Mouse (Mus musculus) limb, embryonic 11.5 days (tissue): Measurements from ENCODE around the gene Prrg4. TPM values are rescaled to one million over a fixed set of nuclear protein-coding genes. Genes with fewer than 3 reads are reported as not detected.

Source experiments
- polyA plus RNA-seq: library from polyadenylated mRNA; unstranded; fragments of >200 nt; fragmentation: Nextera tagmentation; extraction: Ambion mirVana; gene quantifications from 2 replicates; pipeline ENCODE4 v1.2.1, GENCODE M21; 2014

Gene Prrg4
- polyA plus RNA-seq, 1 experiment from 2014 or later: 0.96 TPM

Other genes with a start within 250 kb of the Prrg4 start
- 63.2 and 64.8 TPM in 2 replicates for gene Tcp11l1, start 137.7 kb downstream of the Prrg4 start, polyA plus RNA-seq
- gene Pin1rt1, start 133.5 kb downstream of the Prrg4 start, polyA plus RNA-seq: not detected in 2 replicates
- gene Depdc7, start 107.0 kb downstream of the Prrg4 start, polyA plus RNA-seq: 4.1 and 4.9 TPM in 2 replicates
- 19.2 and 19.7 TPM in 2 replicates for gene Qser1, start 33.1 kb downstream of the Prrg4 start, polyA plus RNA-seq
- 5.2 and 5.8 TPM in 2 replicates for gene Ccdc73, start 17.9 kb upstream of the Prrg4 start, polyA plus RNA-seq
- 330 and 332 TPM in 2 replicates for gene Eif3m, start 167.2 kb upstream of the Prrg4 start, polyA plus RNA-seq
- not detected in 2 replicates for gene Gm11060, start 242.1 kb upstream of the Prrg4 start, polyA plus RNA-seq